Mouse (Mus musculus): ENCODE data around the gene Fam8a1. TPM values are rescaled to one million over a fixed set of nuclear protein-coding genes. Genes with fewer than 3 reads are reported as not detected.

The Fam8a1 gene
- total RNA-seq (2023) = 10 to 100 TPM; 25.7 to 28.6 TPM

GRCm38 (mm10) chr13:46669048-46669619, at the start of gene Fam8a1:
Gene Fam8a1, plus strand, starts transcription at chr13:46669522.

Other genes with a start within 250 kb of the Fam8a1 start
- gene Cap2, start 167.7 kb upstream of the Fam8a1 start, total RNA-seq (2023) = 1 to 10 TPM; 4.5 to 5.1 TPM
- gene Nup153, start 58.4 kb downstream of the Fam8a1 start, total RNA-seq (2023) = 100 to 1,000 TPM; 378 to 410 TPM

Measured in T-cell, adult 66 days (primary cell).